Mouse (Mus musculus): Measurements from ENCODE around the gene Il9r. TPM values are rescaled to one million over a fixed set of nuclear protein-coding genes. Genes with fewer than 3 reads are reported as not detected.

The Il9r gene
- total RNA-seq, 1 experiment from 2014 or later: 0.41 TPM

DNA sequence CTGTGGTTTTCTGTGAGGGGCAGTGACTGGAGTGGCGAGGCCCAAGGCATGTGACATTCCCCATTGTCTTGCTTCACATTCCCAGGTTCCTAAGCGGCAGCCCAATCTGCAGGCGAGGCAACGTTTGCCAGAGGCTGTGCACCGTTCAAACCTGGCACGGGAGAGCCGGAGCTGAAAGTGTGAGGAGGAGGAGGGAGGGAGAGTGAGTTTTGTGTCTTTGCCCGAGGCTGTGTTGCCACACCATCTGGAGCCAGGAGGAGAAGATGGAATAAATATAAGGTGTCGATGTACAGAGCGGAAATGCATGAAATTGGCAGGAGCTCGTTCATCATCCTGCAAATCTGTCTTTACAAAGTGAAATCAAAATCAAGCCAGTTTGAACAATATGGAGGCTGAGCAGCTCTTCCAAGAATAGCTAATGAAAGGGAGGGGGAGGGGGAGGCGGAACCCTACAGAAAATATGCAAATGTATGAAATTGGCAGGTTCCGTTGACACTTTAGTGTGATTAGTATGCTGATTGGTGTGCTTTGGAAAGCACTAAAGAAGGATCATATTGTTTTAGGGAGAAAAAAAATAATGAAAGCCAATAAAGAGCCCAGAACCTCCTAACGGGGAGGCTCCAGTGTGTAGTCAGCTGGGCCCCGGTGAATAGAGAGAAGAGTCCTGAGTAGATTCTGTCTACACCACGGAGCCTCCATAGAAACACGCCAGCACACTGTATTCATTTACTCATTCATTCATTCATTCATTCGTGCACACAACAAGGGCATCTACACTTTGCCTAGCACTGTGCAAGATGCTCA lies 42.1 kb downstream of the Il9r start:
- no peak for DNase-seq

DNA sequence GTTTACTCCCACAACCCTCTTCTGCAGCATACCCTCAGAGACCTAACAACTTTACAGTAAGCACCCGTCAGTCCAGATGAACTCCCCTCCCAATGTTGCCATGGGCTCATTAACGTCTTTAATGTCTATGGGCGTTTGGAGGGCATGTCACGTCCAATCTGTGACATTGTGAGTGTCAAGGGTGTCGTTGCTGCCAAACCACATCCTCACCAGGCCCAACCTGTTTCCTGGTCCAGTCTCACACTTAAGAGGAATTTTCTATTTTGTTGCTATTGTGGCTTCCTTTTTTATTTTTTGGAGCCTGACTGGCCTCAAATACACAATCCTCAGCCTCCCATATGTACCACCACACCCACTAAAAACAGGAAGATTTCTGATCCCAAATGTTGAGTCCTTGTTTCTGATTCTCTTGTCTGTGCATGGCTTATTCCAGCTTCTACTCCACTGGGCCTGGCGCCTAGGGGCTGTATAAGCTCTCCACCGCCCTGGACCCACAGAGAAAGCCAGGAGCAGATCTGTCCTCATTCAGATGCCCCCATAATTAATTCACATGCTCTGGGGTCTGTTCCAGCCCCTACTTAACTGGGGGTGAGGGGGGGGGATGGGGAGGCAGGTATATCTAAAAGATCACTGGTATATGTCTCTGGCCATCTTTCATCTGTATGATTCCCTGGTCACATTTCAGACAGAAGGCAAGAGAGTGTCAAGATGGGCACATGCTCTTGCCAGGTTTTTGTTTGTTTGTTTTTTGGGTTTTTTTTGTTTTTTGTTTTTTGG lies 43.0 kb downstream of the Il9r start:
- DNase-seq: no peak

DNA sequence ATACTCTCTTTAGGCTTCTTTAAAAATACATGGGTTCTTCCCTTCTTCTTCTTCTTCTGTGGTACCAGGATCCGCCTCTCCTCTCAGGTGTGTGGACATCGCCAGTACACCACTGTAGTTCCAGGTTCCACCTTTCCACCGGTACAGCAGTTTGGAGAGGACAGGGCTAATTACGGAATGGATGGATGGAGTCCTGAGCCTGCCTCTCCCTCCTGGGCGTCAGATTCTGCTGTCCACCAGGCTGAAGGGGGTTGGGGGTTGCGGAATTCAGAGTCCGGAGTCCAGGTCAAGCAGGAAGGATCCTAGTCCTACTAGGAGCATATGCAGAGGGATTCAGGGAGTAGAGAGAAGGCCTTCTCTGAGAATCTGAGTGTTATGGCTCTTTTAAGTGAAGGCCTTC lies 46.9 kb downstream of the Il9r start:
- no peak for DNase-seq

DNA sequence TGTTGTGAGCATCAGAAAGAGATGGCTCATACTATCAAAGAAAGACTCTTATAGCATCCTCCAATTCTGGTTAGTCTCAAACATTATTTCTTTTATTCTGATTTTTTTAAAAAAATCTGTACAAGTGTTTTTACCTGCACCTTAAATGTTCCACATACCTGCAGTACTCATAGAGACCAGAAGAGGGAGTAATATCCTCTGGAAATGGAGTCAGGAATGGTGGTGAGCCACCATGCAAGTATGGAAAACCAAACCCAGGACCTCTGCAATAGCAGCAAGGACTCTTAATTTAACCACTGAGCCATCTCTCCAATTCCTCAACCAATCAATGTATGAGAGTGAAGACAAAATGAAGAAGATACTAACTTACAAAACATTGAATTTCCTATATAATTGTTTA lies 47.3 kb downstream of the Il9r start:
- DNase-seq: no peak

DNA sequence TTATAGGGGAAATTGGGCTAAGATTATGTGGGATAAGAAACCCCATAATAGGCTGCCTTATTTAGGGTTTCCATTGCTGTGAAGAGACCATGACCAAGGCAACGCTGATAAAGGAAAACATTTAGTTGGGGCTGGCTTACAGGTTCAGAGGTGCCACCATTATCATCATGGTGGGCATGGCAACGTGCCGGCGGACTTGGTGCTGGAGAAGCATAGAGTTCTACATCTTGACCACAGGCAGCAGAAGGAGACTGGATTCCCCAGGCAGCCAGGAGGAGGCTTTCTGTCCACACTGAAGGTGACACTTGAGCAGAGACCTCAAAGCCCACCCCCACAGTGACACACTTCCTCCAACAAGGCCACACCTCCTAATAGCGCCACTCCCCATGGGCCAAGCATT lies 48.8 kb downstream of the Il9r start:
- DNase-seq: no peak

DNA sequence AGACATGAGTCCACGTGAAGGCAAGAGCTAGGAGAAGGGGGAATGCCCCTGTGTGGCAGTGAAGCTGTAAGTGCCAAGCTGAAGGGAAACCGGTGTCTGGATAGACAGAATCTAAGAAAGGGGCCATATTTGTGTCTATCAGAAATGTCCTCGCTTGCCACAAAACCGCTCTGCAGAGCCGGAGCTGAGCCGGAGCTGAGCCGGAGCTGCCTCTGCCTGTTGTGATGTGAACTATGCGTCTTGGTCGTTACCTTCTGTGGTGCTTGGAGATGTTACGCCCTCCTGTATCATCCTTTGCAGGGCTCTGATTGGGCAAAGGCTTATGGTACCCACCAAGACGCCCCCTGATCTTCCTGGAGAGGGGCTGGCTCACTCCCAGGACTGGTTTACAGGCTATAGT lies 50.5 kb downstream of the Il9r start:
- DNase-seq: no peak

DNA sequence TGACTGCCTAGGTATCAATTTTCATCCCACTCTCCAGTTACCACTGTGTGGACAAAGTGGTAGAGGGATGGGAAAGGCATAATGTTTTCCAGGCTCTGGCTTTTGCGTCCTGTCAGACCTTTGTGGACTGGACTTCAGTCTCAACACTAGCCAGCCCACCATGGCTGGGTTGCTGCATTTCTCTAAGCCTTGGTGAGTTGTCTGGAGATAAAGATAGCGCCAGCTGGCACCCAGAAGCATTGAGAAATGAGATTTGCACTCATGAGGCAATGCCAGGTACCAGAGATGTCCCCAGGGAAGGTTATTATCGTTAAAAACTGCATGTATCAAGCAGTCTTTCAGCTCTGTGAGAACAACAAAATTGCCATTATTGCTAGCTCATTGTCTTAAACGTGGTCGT lies 57.3 kb downstream of the Il9r start:
- peak; percentile 30 for DNase-seq

DNA sequence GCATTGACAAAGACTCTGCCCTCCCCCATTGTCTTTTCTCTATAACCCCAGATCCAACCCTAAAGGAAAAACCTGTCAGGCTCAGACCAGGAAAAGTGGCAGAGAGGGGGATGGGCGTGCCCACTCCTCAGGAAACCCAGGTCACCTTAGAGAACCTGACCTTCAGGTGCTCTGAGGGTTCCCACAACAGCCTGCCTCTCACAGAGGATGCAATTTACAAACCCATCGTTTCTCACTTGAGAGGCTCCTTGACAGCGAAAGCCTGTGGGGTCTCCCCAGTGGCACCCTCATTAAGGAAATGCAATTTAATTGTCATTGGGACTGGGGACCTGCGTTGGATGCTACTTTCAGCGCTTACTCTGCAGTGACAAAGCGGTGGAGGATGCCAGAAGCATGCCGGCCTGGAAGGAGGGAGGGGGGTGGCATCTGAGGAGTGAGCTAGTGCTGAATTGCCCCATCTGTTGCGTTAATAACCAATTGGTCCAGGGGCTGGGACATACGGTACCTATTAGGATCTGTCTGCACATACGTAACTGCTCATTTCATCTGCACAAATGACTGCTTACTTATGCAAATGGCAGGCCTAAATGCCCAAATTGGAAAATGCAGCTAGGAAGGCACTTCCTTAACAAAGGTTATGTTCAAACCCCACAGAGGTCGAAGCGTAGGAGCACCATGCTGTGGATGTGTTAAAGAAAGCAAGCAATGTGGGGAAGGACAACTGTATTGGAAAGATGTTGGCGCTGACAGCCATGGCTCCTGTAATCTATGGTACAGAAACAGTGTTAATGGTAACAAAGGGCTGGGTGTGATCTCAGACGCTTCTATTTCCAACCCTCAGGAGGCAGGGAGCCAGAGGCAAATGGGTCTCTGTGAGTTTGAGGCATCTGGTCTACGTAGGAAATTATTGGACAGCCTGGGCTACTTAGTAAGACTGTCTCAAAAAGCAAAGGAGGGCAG lies 58.2 kb downstream of the Il9r start:
- no peak for DNase-seq

DNA sequence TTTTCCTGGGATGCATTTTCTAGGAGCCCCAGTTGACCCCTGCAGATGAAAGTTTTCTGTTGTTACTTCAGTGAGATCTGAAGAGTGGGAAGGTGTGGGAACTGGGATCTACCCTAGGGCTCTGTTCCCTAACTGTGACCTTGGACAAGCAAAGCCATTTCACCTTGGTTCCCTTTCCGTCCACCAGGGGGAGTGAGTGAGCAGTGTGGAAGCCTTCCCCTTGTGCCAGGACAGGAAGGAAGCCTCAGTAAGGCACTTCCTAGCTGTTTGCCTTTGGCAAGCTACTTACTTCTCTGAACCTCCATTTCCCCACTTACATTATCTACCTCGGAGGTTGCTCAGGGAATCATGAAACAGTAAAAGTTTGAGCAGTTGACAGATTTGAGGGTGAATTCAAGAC lies 59.0 kb downstream of the Il9r start:
- peak; percentile 79 for DNase-seq

DNA sequence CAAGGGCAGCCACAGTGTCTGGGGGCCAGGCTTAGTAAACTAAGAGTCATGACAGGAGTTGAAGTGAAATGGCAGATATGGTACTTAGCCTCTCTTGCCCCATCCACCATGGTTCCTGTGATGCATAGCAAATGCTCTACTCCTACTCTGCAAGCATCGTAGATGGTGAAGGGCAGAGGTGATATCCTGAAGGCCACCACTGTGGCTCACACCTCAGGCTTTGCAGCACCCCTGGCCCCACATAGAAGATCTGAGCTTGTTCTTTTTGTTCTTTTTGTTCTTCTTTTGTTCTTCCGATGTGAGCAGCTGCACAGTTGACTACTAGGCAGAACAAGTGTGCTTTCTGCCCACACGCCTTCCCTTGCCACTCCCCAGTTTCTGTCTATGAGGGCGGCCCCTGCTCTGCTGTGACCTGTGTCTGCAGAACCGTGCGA lies 60.5 kb downstream of the Il9r start:
- DNase-seq: no peak

DNA sequence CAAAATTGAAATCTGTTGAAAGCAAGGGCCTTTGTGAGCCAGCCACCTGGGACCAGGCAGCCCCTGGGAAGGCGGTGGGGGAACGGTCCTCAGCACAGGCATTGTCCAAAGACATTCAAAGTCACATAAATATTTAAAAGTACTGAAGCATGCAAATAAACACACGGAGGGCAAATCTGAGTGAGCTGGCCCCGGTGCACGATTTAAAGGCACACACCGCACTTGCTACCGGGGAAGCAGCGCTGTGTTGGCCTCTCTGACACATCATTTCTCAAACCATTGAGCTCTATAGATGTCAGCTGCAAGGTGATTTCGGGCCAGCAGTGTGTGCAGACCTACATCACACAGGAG lies 61.5 kb downstream of the Il9r start:
- DNase-seq: no peak

DNA sequence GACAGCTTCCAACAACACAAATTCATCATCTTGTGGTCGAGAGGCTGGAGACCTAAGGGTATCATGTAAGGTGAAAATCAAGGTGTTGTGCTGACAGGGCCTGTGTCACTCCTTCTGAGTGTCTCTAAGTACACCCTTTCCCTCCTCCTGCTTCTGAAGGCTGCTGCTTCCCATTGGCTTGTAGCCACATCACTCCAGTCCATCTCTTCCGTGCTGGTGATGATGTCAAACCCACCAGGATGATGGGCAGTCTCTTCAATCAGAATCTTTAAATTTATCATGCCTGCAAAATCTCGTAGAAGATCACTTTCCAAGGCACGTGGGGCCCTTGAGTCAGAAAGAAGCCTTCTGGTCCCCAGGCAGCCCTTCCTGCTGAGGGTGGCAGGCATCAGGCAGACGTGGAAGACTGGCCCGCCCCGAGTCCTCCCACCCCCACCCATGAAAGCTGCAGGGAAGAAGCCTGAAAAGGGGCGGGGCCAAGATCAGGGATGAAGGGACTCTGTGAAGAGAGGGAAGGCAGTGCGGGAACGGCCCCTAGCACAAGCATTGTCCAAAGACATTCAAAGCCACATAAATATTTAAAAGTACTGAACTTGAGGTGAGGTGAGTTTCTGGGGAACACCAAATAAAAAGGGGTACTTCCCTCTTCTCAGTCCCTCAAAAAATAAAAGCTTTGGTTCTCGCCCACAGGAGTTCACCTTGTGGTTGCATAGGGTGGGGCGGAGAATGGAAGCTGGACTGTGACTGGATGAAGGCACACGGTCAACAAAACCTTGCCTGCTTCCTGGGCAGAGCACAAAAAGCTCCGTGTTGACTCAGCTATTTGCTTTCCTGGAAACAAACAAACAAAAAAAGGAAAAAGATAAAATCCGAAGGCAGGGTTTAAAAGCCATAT lies 62.1 kb downstream of the Il9r start:
- no peak for DNase-seq

Other genes starting within 250 kb of the Il9r start
- not detected in 2 replicates for gene 4930524B15Rik, start 234.7 kb downstream of the Il9r start, total RNA-seq (2021)
- 29.7 and 36.8 TPM in 2 replicates for gene Nsg2, start 199.8 kb downstream of the Il9r start, total RNA-seq (2021)
- 19.7 and 20.8 TPM in 2 replicates for gene Snrnp25, start 5.1 kb upstream of the Il9r start, total RNA-seq (2021)
- 22.4 and 24.3 TPM in 2 replicates for gene Rhbdf1, start 22.0 kb upstream of the Il9r start, total RNA-seq (2021)
- 15.3 and 21.3 TPM in 2 replicates for gene Mpg, start 26.2 kb upstream of the Il9r start, total RNA-seq (2021)
- gene Nprl3, start 67.4 kb upstream of the Il9r start, total RNA-seq (2021): 45.3 and 54.8 TPM in 2 replicates
- not detected in 2 replicates for gene Hba-x, start 76.1 kb upstream of the Il9r start, total RNA-seq (2021)
- 9,215 and 11,792 TPM in 2 replicates for gene Hba-a1, start 83.2 kb upstream of the Il9r start, total RNA-seq (2021)
- gene Hbq1b, start 86.7 kb upstream of the Il9r start, total RNA-seq (2021): 2.8 and 3.2 TPM in 2 replicates
- 8,335 and 10,867 TPM in 2 replicates for gene Hba-a2, start 96.2 kb upstream of the Il9r start, total RNA-seq (2021)
- 1.0 TPM in 1 of 2 replicates, not detected in the other for gene Hbq1a, start 99.8 kb upstream of the Il9r start, total RNA-seq (2021)
- gene Sh3pxd2b, start 147.5 kb upstream of the Il9r start, total RNA-seq (2021): 8.9 and 11.1 TPM in 2 replicates

Measured in adrenal gland, postnatal 14 days (tissue).